Mouse (Mus musculus): ENCODE results near the gene Pccb. TPM values are rescaled to one million over a fixed set of nuclear protein-coding genes. Genes with fewer than 3 reads are reported as not detected.

Pccb gene
- polyA plus RNA-seq, 1 experiment, result 16.1 TPM

DNA sequence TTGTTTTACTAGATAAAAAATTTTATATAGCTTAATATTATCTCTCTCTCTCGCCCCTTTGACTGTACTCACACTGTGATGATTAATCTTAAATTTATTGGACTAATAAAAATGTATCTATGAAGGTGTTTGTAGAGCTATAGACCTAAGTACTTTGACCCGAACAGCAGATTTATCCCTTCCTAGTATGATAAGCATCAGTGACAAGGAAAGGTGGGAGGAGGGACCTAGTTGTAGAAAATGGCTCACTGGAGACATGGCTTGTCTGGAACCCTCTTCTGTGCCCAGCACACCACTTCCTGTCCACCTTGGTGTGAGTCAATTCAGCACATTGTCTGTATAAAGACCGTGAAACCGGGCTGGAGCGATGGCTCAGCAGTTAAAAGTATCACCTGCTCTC lies 44.1 kb downstream of the Pccb start:
- Histone ChIP-seq H3K9me3 (replicated peaks; ENCODE audit: control insufficient read depth, insufficient read depth, low read length, poor library complexity, severe bottlenecking) (peaks cover 3% of the 10 kb centered on the region; the same call in 1 of the 2 replicates), H3K9ac (ENCODE audit: low read depth, poor library complexity, severe bottlenecking) (no peak overlapping the region), H3K4me3 (ENCODE audit: low read depth, low read length) (no peak overlapping the region), H3K4me1 (ENCODE audit: control insufficient read depth, insufficient read depth, low read length) (no peaks in the 10 kb centered on the region), H3K27ac (ENCODE audit: insufficient read depth, low read length) (no peak overlapping the region), H3K36me3 (ENCODE audit: control insufficient read depth, insufficient read depth, low read length, poor library complexity, severe bottlenecking) (no peaks in the 10 kb centered on the region), H3K27me3 (ENCODE audit: control insufficient read depth, insufficient read depth, low read length, poor library complexity, severe bottlenecking) (no peaks in the 10 kb centered on the region)
- TF ChIP-seq CTCF (IDR thresholded peaks at IDR 0.05; ENCODE audit: low read depth, low read length), result no peak

DNA sequence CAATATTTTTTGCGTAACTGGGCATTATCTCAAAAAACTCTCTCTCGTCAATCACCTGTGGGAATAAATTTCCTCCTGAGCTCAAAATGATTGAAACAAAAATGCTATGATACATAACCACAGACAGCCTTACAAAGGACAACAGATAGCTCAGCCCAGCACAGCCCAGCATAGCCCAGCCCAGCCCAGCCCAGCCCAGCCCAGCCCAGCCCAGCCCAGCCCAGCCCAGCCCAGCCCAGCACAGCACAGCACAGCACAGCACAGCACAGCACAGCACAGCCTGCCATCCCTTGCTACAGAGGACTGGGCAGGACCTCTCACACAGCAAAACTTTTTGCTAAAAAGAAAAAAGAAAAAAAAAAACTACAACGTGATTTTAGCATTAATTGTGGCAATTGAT lies 46.8 kb downstream of the Pccb start:
- Histone ChIP-seq H3K36me3 (ENCODE audit: control insufficient read depth, insufficient read depth, low read length, poor library complexity, severe bottlenecking) (no peaks in the 10 kb centered on the region), H3K4me1 (ENCODE audit: control insufficient read depth, insufficient read depth, low read length) (no peaks in the 10 kb centered on the region), H3K4me3 (ENCODE audit: low read depth, low read length) (no peak overlapping the region), H3K9me3 (replicated peaks; ENCODE audit: control insufficient read depth, insufficient read depth, low read length, poor library complexity, severe bottlenecking) (peaks cover 3% of the 10 kb centered on the region; the same call in 1 of the 2 replicates), H3K27ac (ENCODE audit: insufficient read depth, low read length) (no peak overlapping the region), H3K27me3 (ENCODE audit: control insufficient read depth, insufficient read depth, low read length, poor library complexity, severe bottlenecking) (no peaks in the 10 kb centered on the region), H3K9ac (ENCODE audit: low read depth, poor library complexity, severe bottlenecking) (no peak overlapping the region)
- no peak for TF ChIP-seq EP300 (IDR thresholded peaks at IDR 0.05; ENCODE audit: insufficient read depth, low read depth, low read length)

DNA sequence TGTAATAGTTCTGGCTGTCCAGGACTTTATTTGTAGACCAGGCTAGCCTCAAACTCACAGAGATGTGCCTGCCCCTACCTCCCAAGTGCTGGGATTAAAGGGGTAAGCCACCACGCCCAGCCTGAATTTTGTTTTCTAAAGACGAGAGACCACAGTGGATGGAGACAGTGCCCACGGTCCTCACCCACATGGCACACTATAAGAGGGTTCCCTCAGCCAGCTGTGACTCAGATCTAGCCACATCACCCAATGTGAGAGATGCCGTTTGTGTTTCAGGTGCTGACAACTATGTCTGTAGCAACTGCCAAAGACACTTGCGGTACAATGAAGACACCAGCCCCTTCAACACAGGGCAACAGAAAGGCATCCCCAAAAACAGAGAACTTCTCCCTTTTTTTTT lies 47.7 kb downstream of the Pccb start:
- no peak overlapping the region for H3K4me3 ChIP-seq (ENCODE audit: low read depth, low read length)
- no peak overlapping the region for H3K27ac ChIP-seq (ENCODE audit: insufficient read depth, low read length)
- no peak for TF ChIP-seq POLR2A (IDR thresholded peaks at IDR 0.05; ENCODE audit: insufficient read depth, low read length)
- no peak for TF ChIP-seq EP300 (IDR thresholded peaks at IDR 0.05; ENCODE audit: insufficient read depth, low read depth, low read length)
- TF ChIP-seq CTCF (IDR thresholded peaks at IDR 0.05; ENCODE audit: low read depth, low read length), result no peak
- no peaks in the 10 kb centered on the region for H3K27me3 ChIP-seq (ENCODE audit: control insufficient read depth, insufficient read depth, low read length, poor library complexity, severe bottlenecking)
- H3K4me1 ChIP-seq (ENCODE audit: control insufficient read depth, insufficient read depth, low read length), result no peaks in the 10 kb centered on the region
- no peak overlapping the region for H3K9ac ChIP-seq (ENCODE audit: low read depth, poor library complexity, severe bottlenecking)
- no peaks in the 10 kb centered on the region for H3K36me3 ChIP-seq (ENCODE audit: control insufficient read depth, insufficient read depth, low read length, poor library complexity, severe bottlenecking)
- peaks cover 3% of the 10 kb centered on the region; the same call in 1 of the 2 replicates for H3K9me3 ChIP-seq (replicated peaks; ENCODE audit: control insufficient read depth, insufficient read depth, low read length, poor library complexity, severe bottlenecking)

DNA sequence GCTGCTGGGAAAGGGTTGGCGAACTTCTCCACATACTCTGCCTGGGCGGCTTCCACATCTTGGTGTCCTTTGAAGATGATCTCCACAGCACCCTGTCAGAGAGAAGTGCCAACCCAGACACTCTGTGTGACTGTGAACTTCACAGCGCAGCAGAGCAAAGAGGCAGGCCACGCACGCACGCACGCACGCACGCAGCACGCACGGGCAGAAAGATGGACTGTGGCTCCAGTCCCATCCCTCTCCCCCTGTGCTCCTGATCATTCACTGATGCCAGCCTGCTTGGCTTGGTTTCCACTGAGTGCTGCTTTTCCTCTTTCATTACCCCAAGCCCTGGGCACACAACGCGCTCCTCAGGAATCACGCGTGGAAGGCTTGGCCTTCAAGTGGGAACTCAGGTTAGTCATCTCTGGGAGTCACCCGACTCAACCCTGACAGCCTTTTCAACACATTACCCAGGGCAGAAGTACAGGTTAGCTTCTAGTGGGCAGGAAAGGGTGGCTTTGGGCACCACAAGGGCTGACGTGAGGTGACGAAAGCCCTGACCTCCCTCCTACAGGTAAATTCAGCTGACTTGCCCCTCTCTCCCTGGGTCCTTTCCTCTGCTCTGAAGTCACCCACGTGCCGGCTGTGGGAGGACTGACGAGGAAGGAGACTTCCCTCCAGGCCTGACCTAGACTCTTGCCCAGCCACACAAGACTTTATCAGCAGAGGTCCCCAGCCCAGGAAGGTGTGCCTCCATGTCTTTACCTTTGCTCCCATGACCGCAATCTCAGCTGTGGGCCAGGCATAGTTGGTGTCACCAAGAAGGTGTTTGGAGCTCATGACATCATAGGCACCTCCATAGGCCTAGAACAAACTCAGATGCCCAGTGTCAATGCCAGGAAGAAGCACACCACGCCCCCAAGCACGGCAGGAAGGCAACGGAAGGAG lies 50.1 kb downstream of the Pccb start:
- H3K4me3 ChIP-seq (ENCODE audit: low read depth, low read length), result no peak overlapping the region
- no peak overlapping the region for H3K27ac ChIP-seq (ENCODE audit: insufficient read depth, low read length)
- no peaks in the 10 kb centered on the region for H3K4me1 ChIP-seq (ENCODE audit: control insufficient read depth, insufficient read depth, low read length)
- no peaks in the 10 kb centered on the region for H3K36me3 ChIP-seq (ENCODE audit: control insufficient read depth, insufficient read depth, low read length, poor library complexity, severe bottlenecking)
- TF ChIP-seq EP300 (IDR thresholded peaks at IDR 0.05; ENCODE audit: insufficient read depth, low read depth, low read length) (no peak), CTCF (IDR thresholded peaks at IDR 0.05; ENCODE audit: low read depth, low read length) (no peak), POLR2A (IDR thresholded peaks at IDR 0.05; ENCODE audit: insufficient read depth, low read length) (no peak)
- H3K27me3 ChIP-seq (ENCODE audit: control insufficient read depth, insufficient read depth, low read length, poor library complexity, severe bottlenecking), result no peaks in the 10 kb centered on the region
- peaks cover 3% of the 10 kb centered on the region; the same call in 1 of the 2 replicates for H3K9me3 ChIP-seq (replicated peaks; ENCODE audit: control insufficient read depth, insufficient read depth, low read length, poor library complexity, severe bottlenecking)
- H3K9ac ChIP-seq (ENCODE audit: low read depth, poor library complexity, severe bottlenecking), result no peak overlapping the region

DNA sequence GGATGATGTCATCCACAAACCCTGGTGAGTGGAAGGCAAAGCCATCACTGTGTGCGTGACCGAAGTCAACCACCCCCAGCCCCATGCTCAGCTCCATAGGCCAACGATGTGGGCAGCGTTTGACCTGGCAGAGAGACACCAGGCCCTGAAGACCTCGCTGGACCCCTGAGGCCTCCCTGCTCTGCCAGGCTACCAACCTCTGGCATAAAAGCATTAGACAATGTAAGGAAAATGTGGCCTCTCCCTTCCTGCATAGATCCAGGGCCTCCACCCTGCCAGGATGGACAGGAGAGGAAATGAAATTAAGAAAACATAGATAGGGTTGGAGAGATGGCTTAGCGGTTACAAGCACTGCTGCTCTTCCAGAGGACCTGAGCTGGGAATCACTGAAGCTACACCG lies 51.9 kb downstream of the Pccb start:
- Histone ChIP-seq H3K36me3 (ENCODE audit: control insufficient read depth, insufficient read depth, low read length, poor library complexity, severe bottlenecking) (no peaks in the 10 kb centered on the region), H3K4me3 (ENCODE audit: low read depth, low read length) (no peak overlapping the region), H3K27ac (ENCODE audit: insufficient read depth, low read length) (no peak overlapping the region), H3K27me3 (ENCODE audit: control insufficient read depth, insufficient read depth, low read length, poor library complexity, severe bottlenecking) (no peaks in the 10 kb centered on the region), H3K9me3 (replicated peaks; ENCODE audit: control insufficient read depth, insufficient read depth, low read length, poor library complexity, severe bottlenecking) (no peaks in the 10 kb centered on the region), H3K9ac (ENCODE audit: low read depth, poor library complexity, severe bottlenecking) (no peak overlapping the region), H3K4me1 (ENCODE audit: control insufficient read depth, insufficient read depth, low read length) (no peaks in the 10 kb centered on the region)
- TF ChIP-seq CTCF (IDR thresholded peaks at IDR 0.05; ENCODE audit: low read depth, low read length) (no peak), EP300 (IDR thresholded peaks at IDR 0.05; ENCODE audit: insufficient read depth, low read depth, low read length) (no peak)

DNA sequence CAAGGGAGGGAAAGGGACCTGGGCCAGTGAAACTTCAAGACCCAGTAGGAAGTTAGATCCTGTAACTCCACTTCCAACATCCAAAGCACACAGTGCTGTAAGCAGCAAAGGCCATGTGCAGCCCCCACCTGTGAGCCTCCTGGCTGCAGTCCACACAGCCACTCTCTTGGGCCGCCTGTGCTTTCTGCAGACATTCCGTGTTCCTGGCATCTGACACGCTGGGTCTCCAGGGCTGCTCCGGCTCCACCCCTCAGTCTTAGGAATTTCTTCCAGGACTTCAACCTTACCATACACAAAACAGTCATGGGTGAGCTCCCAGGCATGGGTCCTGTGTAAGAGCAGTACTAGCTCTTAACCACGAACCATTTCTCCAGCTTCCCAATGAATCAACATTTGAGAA lies 55.4 kb downstream of the Pccb start:
- Histone ChIP-seq H3K9me3 (replicated peaks; ENCODE audit: control insufficient read depth, insufficient read depth, low read length, poor library complexity, severe bottlenecking) (no peaks in the 10 kb centered on the region), H3K4me3 (ENCODE audit: low read depth, low read length) (no peak overlapping the region), H3K27me3 (ENCODE audit: control insufficient read depth, insufficient read depth, low read length, poor library complexity, severe bottlenecking) (no peaks in the 10 kb centered on the region), H3K9ac (ENCODE audit: low read depth, poor library complexity, severe bottlenecking) (no peak overlapping the region), H3K36me3 (ENCODE audit: control insufficient read depth, insufficient read depth, low read length, poor library complexity, severe bottlenecking) (no peaks in the 10 kb centered on the region), H3K4me1 (ENCODE audit: control insufficient read depth, insufficient read depth, low read length) (no peaks in the 10 kb centered on the region), H3K27ac (ENCODE audit: insufficient read depth, low read length) (no peak overlapping the region)
- TF ChIP-seq CTCF (IDR thresholded peaks at IDR 0.05; ENCODE audit: low read depth, low read length) (no peak), POLR2A (IDR thresholded peaks at IDR 0.05; ENCODE audit: insufficient read depth, low read length) (no peak), EP300 (IDR thresholded peaks at IDR 0.05; ENCODE audit: insufficient read depth, low read depth, low read length) (no peak)

Data from ES-Bruce4 (cell line).